Mouse (Mus musculus) lung, postnatal 4 days (tissue): ENCODE measurements around the gene Olfr875.
"Not testable (repeated sequence)": the region's sequence is repeated elsewhere in the genome, so short reads cannot be mapped to it uniquely, and the experiment has no call there.

ENCODE experiments used
- DNase-seq, 2 experiments: peaks; one replicate each; pipeline ENCODE4 v3.0.0; 2021

Gene Olfr875

DNA sequence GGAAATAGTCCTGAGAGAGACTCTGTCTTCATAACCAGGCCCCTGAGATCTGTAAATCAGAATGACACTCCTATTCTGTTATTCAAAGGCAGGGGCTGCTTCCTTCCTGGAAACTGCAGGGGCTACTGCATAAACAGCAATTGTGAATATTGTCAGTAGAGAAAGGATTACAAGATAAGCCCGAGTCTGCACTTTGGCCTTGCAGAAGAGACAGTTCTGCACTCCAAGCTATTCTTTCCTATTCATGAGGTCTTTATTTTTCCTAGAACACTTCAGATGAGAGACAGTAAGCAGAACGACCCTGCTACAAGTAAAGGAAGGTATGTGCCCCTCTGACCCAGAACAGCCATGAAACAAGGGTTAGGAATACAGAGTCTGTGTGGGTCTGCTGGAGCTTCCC lies at the start of gene Olfr875:
Olfr875 (plus strand) TSS at position 99 of the 400 bp plus-strand sequence.
- no peak for DNase-seq

DNA sequence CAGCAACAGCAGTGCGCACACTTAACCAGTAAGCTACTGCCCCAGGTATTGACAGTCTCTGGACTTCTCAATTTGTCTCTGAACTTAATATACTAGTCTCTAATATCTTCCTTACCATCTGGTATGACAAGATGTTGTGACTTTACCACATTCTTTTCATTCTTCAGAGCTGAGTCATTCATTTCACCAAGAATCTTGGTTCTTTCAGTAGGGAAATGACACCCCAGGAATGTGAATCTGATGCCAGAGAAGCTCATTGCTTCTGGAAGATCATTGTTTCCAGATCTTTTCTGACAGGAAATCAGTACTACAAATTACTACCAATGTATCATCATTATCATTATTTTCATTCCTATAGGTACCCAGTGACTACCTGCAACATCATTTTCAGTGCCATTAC lies 37.3 kb upstream of the Olfr875 start:
- DNase-seq = no peak

DNA sequence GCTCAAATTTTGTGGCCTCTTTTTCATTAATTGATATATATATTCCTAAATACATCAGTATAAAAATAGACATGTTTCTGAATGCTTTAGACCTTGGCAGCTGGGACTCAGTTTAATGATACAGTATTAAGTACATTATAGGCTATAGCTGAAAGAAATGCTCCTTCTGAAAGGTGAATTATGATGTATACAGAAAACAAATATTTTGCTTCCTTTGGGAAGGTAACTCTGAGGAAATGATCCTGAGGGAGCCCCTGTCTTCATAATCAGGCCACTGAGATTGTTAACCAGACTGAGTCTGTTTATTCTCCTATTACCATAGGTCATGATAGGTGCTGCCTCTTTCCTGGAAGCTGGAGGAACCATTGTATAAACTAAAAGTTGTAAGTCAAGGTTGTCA lies 26.9 kb upstream of the Olfr875 start, which contains the start of gene Olfr874:
Olfr874 (plus strand) TSS at position 301 of the 400 bp plus-strand sequence.
- no peak for DNase-seq

DNA sequence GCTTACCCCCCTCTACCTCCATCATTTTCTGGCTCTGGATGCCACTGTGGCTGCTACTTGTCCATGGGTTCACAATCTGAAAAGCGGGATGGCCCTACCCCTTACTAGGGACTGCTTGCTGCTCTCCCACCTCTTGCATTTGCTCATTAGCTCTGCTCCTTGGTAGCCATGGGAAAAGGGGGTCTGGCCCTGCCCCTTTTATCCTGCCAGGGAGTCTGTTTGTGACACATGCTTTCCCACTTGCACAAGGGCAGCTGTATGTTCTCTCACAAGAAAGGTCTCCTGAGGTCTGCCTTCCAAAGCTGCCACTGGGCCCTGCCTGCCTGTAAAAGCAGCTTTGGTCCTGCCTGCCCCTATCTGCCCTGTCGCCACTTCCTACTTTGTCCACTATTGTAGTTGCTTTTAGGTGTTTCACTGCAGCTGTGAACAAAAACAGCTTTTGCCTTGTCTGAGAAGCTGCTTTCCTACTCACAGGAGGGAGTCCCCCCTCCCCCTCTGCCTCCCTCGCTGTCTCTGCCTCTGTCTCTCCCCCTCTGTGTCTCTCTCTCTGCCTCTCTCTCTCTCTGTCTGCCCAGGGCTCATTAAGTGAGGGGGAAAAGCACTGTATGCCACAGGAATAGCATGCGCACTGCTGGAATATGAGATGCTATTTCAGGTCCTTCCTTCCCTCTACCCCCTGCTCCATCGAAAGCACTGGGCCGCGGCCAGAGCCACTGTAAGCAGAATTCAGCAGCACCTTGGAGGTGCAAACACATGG lies 21.2 kb upstream of the Olfr875 start:
- peak in 1 of 2 experiments; percentile 18 for DNase-seq

DNA sequence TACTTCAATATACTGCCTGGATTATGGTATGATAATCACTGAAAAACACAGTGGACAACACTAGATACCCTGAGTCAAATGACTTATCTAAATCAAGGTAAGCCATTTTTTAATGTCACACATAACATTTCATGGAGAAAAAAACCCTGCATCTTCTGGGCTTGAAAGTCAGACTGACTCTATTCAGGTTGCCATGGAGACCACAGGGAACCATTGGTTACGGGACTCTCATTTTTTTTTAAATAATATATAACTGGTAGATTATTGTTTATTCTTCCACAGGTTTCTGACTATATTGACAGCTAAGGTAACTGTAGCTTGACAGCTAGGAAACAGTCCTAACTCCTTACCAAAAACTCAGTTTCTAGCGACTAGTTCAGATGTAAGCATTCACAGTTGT lies 20.2 kb upstream of the Olfr875 start:
- DNase-seq = no peak

GRCm38 (mm10) chr9:37752006-37752405 lies 19.7 kb upstream of the Olfr875 start:
- DNase-seq = no peak

GRCm38 (mm10) chr9:37761728-37762127 lies 9.9 kb upstream of the Olfr875 start:
- no peak for DNase-seq

- DNase-seq = no peak
These were observed 9.1 kb upstream of the Olfr875 start for GRCm38 (mm10) chr9:37762541-37762940.

DNA sequence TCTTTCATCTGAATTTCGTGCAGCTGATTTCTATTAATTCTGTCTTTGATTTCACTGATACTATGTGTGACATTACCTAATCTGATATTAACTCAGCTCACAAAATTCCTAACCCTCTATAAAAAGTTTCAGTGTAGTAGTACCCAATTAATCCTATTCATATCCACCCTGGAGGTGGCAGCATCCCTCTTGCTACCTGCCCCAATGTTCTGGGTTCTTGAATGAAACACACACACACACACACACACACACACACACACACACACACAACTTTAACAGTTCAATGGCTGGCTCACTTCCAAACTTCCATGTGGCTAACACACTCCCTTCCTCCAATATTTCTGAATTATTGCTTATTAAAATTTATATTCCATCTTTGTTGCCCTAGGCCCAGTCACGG lies 996 bp upstream of the Olfr875 start:
- no peak for DNase-seq

- DNase-seq = peak; percentile 4 to 25
These were observed 11.2 kb downstream of the Olfr875 start for GRCm38 (mm10) chr9:37782766-37783260.

GRCm38 (mm10) chr9:37783394-37784387 lies 12.0 kb downstream of the Olfr875 start:
- DNase-seq = not testable (repeated sequence)

DNA sequence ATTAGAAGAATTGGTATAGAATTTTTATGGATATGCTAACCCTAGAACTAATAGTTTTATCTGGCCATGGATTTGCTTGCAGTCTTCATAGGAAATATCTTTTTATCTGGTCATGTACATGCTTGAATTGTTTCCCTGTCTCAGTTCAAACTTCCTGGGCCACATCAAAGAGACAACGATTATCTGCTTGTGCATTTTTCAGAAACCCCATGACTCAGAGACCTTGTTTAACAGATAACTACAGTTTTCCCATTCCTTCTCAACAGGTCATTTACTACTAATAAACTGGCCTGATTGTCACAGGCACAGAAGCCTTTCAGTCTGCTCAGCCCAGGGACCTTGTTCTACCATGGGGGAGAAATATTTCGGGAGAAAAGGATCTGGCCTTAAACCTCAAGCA lies 14.8 kb downstream of the Olfr875 start:
- DNase-seq = no peak

DNA sequence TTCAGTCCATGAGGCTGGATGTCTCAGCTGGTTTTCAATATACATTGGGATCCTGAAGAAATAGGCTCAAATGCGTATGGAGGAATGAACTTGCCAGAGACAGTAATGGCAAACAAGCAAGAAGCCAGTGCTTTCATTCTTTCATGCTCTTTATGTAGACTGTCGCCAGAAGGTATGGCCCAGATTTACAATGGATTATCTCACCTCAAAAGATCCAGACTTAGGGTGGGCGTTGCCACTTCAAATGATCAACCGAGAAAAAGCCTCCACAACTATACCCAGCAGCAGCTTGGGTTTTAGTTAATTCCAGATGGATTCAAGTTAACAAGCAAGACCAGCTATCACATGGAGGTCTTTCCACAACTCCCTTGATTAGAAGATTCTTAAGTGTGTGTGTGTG lies 30.4 kb downstream of the Olfr875 start:
- no peak for DNase-seq

DNA sequence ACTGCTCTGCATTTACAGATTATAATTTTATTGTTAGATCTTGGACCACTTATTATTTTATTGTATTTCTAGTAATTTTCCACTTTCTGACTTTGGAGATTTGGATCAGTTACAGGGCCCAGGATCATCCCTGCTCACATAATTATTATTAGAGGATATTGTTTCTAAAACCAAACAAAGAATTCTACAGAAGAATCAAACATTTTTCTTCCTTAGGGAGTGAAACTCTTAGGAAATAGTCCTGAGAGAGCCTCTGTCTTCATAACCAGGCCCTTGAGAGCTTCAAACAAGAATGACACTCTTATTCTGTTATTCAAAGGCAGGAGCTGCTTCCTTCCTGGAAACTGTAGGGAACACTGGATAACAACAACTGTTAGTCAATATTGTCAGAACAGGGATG lies 31.1 kb downstream of the Olfr875 start, which contains the start of gene Olfr876:
Olfr876 (plus strand) TSS at position 301 of the 400 bp plus-strand sequence.
- no peak for DNase-seq

- DNase-seq = no peak
These were observed 35.6 kb downstream of the Olfr875 start for GRCm38 (mm10) chr9:37807235-37807634.

- no peak for DNase-seq
These were observed 36.8 kb downstream of the Olfr875 start for GRCm38 (mm10) chr9:37808456-37808855.

GRCm38 (mm10) chr9:37808976-37809375 lies 37.3 kb downstream of the Olfr875 start:
- no peak for DNase-seq

- no peak for DNase-seq
These were observed 43.0 kb downstream of the Olfr875 start for GRCm38 (mm10) chr9:37814696-37815095.
